Mouse (Mus musculus): Measurements from ENCODE around the gene Hes1.

DNA sequence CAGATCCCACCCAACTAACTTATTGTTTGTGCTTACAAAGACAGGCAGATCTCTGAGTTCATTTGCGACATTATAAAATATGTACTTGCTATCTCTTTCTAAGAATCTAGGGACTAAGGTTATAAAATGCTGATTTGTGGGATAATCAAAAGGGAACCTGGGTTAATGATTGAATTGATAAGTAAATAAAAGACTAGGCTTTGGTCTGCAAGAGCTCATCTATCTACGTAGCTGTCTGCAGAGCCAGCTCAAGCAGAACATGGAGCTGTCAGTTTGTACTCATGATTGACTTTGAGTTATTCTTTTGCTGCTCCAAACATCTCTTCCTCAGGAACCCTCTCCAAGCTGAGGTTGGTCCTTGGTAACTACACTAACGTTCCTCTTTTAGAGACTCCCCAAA is 46.3 kb downstream of the Hes1 start:
- no peak for TF ChIP-seq CTCF (IDR thresholded peaks at IDR 0.05; ENCODE audit: low read depth, low read length)
- TF ChIP-seq POLR2A (IDR thresholded peaks at IDR 0.05; ENCODE audit: borderline replicate concordance, low read depth, low read length), result no peak

All from bone marrow macrophage, adult 2 months (primary cell).